Mouse (Mus musculus) liver, postnatal 0 days (tissue): ENCODE measurements at regions not wholly inside any gene's neighbourhood (a gene's known extent, or its start where the extent isn't known, plus 50 kb on each side); places are given as distances from the start of the nearest gene placed in this dataset.

Experiments
- ATAC-seq: fragments of 200-750 bp; cut with Nextera tagmentation; 2 replicates; pipeline ENCODE4 v1.8.0; 2017; ENCODE audit warnings: mild to moderate bottlenecking, moderate library complexity
- DNase-seq: peaks from one replicate; pipeline ENCODE4 v3.0.0-alpha.2; 2016
- H3K27ac ChIP-seq: fragments of 300-500 bp; sonication (generic); 2 replicates; pipeline ENCODE4 v1.5.1; 2014; ENCODE audit warnings: antibody characterized with exemption, moderate library complexity, mild to moderate bottlenecking, low read depth
- H3K27me3 ChIP-seq: fragments of 300-500 bp; sonication (generic); 2 replicates; pipeline ENCODE4 v1.6.1; 2014; ENCODE audit warnings: low read length, control low read depth, mixed read lengths; ENCODE audit not compliant: insufficient read depth
- H3K36me3 ChIP-seq: fragments of 300-500 bp; sonication (generic); replicated peaks from 2 replicates; pipeline ENCODE4 v1.6.1; 2014; ENCODE audit warnings: mild to moderate bottlenecking, control low read depth, low read length, moderate library complexity, mixed read lengths; ENCODE audit not compliant: insufficient read depth
- H3K4me1 ChIP-seq: fragments of 300-500 bp; sonication (generic); 2 replicates; pipeline ENCODE4 v1.6.1; 2014; ENCODE audit warnings: antibody characterized with exemption, mild to moderate bottlenecking, control low read depth; ENCODE audit not compliant: insufficient read depth
- H3K4me2 ChIP-seq: fragments of 300-500 bp; sonication (generic); 2 replicates; pipeline ENCODE4 v1.6.1; 2014; ENCODE audit warnings: low read depth, mild to moderate bottlenecking, low read length, moderate library complexity, mixed read lengths
- H3K4me3 ChIP-seq: fragments of 300-500 bp; sonication (generic); 2 replicates; pipeline ENCODE4 v1.5.1; 2014; ENCODE audit warnings: low read depth, low read length
- H3K9ac ChIP-seq: fragments of 300-500 bp; sonication (generic); replicated peaks from 2 replicates; pipeline ENCODE4 v1.6.1; 2014; ENCODE audit warnings: mild to moderate bottlenecking, moderate library complexity
- H3K9me3 ChIP-seq: fragments of 300-500 bp; sonication (generic); 2 replicates; pipeline ENCODE4 v1.6.1; 2016; ENCODE audit warnings: mild to moderate bottlenecking, control low read depth, low read length, mixed read lengths
- CTCF ChIP-seq: sonication (generic); IDR thresholded peaks from 2 replicates; pipeline ENCODE4 v1.5.1; 2016; ENCODE audit warnings: antibody characterized with exemption, low read depth
- EP300 ChIP-seq: IDR thresholded peaks from 2 replicates; pipeline ENCODE4 v1.6.1; 2016; ENCODE audit warnings: antibody characterized with exemption, low read depth, mild to moderate bottlenecking
- WGBS: fragments of 180-500 bp; shearing (Covaris S2); extraction: QIAGEN DNeasy Blood & Tissue Kit; methylation state at CpG from one replicate; pipeline ENCODE4 v1.1.7; 2014; ENCODE audit not compliant: insufficient replicate concordance; 5-methylcytosine and 5-hydroxymethylcytosine counted together

DNA sequence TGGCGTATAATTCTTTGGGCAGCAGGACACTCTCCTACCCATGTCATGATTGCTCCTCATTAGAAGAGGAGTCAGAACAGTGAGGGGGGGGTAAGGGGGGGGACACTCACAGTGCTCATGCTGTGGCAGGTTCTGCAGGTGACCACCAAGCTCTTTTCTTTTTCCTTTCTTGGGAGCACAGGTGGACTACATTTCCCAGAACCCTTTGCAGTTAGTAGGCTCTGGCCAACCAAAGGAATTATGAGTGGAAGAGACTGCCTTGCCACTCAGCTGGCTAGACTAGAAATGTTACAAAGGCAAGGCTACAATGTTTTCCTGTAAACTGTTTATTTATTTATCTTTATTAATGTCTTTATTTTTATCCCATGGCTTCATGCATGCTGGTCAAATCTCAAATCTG is 53.6 kb upstream of the Ifnlr1 start:
- no peak overlapping the region for H3K27ac ChIP-seq
- ATAC-seq (no peak), DNase-seq (no peak)
- no peak for TF ChIP-seq CTCF
- no peak for TF ChIP-seq EP300
- H3K27me3 ChIP-seq, result no peaks in the 10 kb centered on the region
- no peaks in the 10 kb centered on the region for H3K36me3 ChIP-seq
- H3K9me3 ChIP-seq, result no peaks in the 10 kb centered on the region
- H3K4me2 ChIP-seq, result no peak overlapping the region
- H3K4me1 ChIP-seq, result no peaks in the 10 kb centered on the region
- WGBS, result 72% methylated on average over 1 of the region's 1 CpGs
- H3K4me3 ChIP-seq, result no peak overlapping the region
- no peak overlapping the region for H3K9ac ChIP-seq

DNA sequence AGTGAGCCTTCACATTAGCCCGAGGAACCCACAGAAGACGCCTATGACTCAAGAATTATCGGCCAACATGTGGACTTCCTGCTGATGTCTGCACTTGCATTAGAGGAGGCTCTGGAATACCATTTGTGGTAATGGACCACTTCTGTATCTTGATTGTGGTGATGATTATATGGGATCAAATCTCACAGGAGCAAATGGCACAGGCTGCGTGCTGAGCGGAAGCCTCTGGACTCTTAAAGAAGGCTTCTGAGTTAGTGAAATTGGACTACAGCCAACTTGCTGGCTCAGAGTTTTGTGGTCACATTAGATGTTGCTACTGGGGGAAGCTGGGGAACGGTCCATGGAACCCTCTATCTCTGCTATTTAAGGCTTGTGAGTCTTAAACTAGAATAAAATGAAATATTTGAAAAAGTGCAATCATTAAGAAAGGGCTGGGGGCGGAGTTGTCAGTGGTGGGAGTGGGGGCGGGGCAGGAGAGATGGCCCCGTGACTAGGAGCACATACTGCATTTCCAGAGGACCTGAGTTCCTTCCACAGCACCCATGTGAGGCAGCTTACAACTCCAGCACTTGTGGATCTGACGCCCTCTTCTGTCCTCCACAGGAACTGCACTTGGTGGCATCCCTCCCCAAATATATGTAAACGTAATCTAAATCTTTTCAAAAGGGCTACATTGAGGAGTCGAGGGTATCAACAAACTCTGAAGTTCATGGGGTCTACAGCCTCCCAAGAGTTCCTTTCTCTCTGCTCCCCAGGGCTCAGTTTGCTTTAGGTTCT is 56.1 kb upstream of the Ifnlr1 start:
- Histone ChIP-seq H3K27me3 (no peaks in the 10 kb centered on the region), H3K9ac (no peak overlapping the region), H3K4me2 (no peak overlapping the region), H3K27ac (no peak overlapping the region), H3K4me3 (no peak overlapping the region), H3K36me3 (no peaks in the 10 kb centered on the region), H3K4me1 (no peaks in the 10 kb centered on the region), H3K9me3 (no peaks in the 10 kb centered on the region)
- 82% methylated on average over 12 of the region's 12 CpGs for WGBS
- ATAC-seq, result no peak
- TF ChIP-seq CTCF (peak; percentile 22; the same call in 1 of the 2 replicates), EP300 (no peak)
- DNase-seq, result no peak

DNA sequence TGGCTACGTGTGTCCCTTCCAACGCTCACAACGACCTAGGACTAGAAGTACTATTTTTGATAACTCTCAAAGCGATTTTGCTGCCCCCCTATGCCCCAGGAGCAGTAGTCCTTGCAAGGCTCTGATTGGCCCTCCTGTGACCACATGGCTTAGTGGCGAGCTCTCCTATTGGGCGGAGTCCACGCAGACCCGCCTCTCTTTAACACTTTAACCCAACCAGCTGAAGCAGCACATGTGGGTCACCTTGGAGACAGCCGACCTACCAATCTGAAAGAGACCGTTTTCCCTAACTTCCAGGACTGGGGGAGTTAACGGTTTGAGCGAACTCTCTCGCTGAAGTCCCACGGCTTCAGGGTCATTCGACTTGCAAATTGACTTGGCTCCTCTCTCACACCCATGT is 53.0 kb upstream of the Grhl3 start:
- WGBS, result 86% methylated on average over 15 of the region's 15 CpGs
- Histone ChIP-seq H3K4me2 (no peak overlapping the region), H3K27ac (no peak overlapping the region), H3K36me3 (no peaks in the 10 kb centered on the region), H3K27me3 (no peaks in the 10 kb centered on the region), H3K4me1 (peaks cover 3% of the 10 kb centered on the region; the same call in 1 of the 2 replicates), H3K4me3 (no peak overlapping the region), H3K9ac (no peak overlapping the region), H3K9me3 (no peaks in the 10 kb centered on the region)
- no peak for DNase-seq
- TF ChIP-seq EP300 (no peak), CTCF (no peak)
- no peak for ATAC-seq

DNA sequence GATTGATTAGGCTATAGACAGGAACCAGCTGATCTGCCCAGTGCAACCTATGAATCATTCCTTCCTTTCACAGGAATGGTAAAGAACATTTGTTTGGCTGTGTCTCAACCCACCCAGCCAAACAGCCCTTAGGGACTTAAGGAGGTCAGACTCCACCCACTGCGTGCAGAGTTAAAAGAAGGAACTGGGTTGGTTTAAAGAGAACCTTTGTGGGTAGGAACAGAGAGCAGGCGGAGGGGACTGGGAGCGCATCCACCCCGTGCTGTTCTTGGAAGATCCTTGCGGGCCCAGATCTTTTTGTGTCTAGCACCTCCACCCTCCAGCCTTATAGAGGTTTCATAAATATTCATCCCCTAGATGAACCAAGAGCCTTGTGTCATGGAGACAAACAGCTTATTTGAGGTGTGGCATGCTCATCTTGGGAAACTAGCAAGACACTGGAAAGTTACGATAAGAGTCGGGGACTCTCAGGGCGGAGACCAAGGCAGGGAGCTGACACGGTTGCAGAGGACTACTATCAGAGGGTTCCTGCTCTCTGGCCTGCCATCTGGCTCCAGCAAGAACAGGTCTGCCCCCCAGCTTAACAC is 49.8 kb upstream of the Grhl3 start:
- peak overlapping the region; percentile 84 for H3K27ac ChIP-seq
- H3K4me1 ChIP-seq, result peaks cover 4% of the 10 kb centered on the region; the same call in 1 of the 2 replicates
- 51% methylated on average over 9 of the region's 9 CpGs for WGBS
- no peaks in the 10 kb centered on the region for H3K9me3 ChIP-seq
- TF ChIP-seq EP300 (peak; percentile 80), CTCF (no peak)
- no peak overlapping the region; the same call in 1 of the 2 replicates for H3K9ac ChIP-seq
- peak; percentile 50 for DNase-seq
- no peak overlapping the region for H3K4me3 ChIP-seq
- H3K36me3 ChIP-seq, result 0 out of 2 replicates have a peak, but pooled peaks cover 2% of the 10 kb centered on the region
- ATAC-seq, result peak; percentile 95
- H3K27me3 ChIP-seq, result no peaks in the 10 kb centered on the region
- H3K4me2 ChIP-seq, result peak overlapping the region; percentile 57
